ENCODE assay signal across 7 mouse cellular contexts in the genomic region with DNA sequence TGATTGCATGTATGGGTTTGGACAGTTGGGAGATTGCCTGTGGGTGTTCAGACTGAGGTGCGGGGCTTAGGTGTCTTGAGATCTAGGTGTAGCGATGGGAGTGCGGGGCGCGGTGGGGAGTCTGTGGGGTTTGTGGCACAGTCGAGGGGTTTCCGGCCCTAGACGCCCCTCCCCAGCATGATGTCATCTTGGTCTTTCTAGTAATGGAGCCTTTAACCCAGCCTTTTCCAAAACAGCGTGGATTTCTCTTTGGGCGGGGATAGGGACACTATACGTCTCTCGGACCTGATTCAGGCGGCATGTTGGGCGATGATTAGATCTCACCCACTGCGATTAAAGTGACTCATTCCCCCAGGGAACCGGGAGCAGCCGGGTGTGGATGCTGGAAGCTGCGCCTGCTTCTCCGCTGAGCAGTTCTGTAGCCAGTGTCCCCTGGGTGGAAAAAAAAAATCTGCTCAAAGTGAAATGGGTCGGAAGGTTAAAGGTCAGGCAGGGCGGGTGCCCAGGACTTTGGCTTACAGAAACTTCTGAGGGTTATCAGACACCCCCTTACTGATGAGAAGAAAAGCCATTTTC. TPM values are rescaled to one million over a fixed set of nuclear protein-coding genes. Genes with fewer than 3 reads are reported as not detected.
DNase-seq lines count a peak whose midpoint lies in the region; ATAC-seq and TF ChIP-seq lines count a peak whose summit lies in the region.

No protein-coding gene starts in this region.

- no peak for TF ChIP-seq CTCF in left cerebral cortex, adult 2 months (IDR thresholded peaks at IDR 0.05)
- TF ChIP-seq CTCF in small intestine, adult 2 months (IDR thresholded peaks at IDR 0.05; ENCODE audit: extremely low read depth, insufficient read length, insufficient replicate concordance, low read depth, low read length) = no peak

- intact Hi-C loops in left cerebral cortex, adult 2 months (cut with DNase I) = no loop called here

- peaks cover 56% of the 10 kb centered on the region for H3K79me2 ChIP-seq in macrophage (ENCODE audit: inconsistent target)

- no peaks in the 10 kb centered on the region for H3K27me3 ChIP-seq in hindbrain, embryonic 14.5 days (ENCODE audit: control insufficient read depth, insufficient read depth, low read length)
- no peaks in the 10 kb centered on the region for H3K27me3 ChIP-seq in small intestine, adult 2 months (ENCODE audit: control insufficient read depth, insufficient read depth, low read length)

- peak; percentile 41 for ATAC-seq in activated CD4-positive, CD25-positive, alpha-beta regulatory T cell, adult 4 months
- peak; percentile 38 for ATAC-seq in hindbrain, embryonic 14.5 days (ENCODE audit: low FRiP score)

- no peak for TF ChIP-seq POLR2A in small intestine, adult 2 months (IDR thresholded peaks at IDR 0.05; ENCODE audit: low read depth, low read length)

- peak overlapping the region; percentile 88 for H3K9ac ChIP-seq in hindbrain, embryonic 14.5 days

- H3K9me3 ChIP-seq in hindbrain, embryonic 14.5 days (ENCODE audit: control insufficient read depth, low read length) = no peaks in the 10 kb centered on the region

- DNase-seq in cerebellum, postnatal 10 days = peak; percentile 69 to 75
- peak; percentile 37 to 56 for DNase-seq in frontal cortex, postnatal 36 days (ENCODE audit: low spot score in 2 of 2)
- peak; percentile 68 for DNase-seq in hindbrain, embryonic 14.5 days (ENCODE audit: low spot score)
- peak; percentile 52 to 55 for DNase-seq in left cerebral cortex, adult 2 months (ENCODE audit: extremely low spot score in 1 of 2, low spot score in 2 of 2)

- peaks cover 23% of the 10 kb centered on the region for H3K4me1 ChIP-seq in hindbrain, embryonic 14.5 days (replicated peaks; ENCODE audit: control insufficient read depth, insufficient read depth, low read length)
- H3K4me1 ChIP-seq in small intestine, adult 2 months (ENCODE audit: control insufficient read depth, insufficient read depth, insufficient read length, low read length) = peaks cover 10% of the 10 kb centered on the region; the same call in 1 of the 2 replicates

- H3K36me3 ChIP-seq in hindbrain, embryonic 14.5 days (replicated peaks; ENCODE audit: control insufficient read depth, insufficient read depth) = peaks cover 4% of the 10 kb centered on the region; the same call in 1 of the 2 replicates
- H3K36me3 ChIP-seq in macrophage (ENCODE audit: inconsistent target) = peaks cover 6% of the 10 kb centered on the region; the same call in 1 of the 2 replicates
- H3K36me3 ChIP-seq in small intestine, adult 2 months (ENCODE audit: control insufficient read depth, insufficient read depth, low read length) = no peaks in the 10 kb centered on the region; the same call in 1 of the 2 replicates

- 2% methylated on average over 21 of the region's 21 CpGs for WGBS in hindbrain, embryonic 14.5 days
- 16% methylated on average over 21 of the region's 21 CpGs for WGBS in macrophage (ENCODE audit: missing documents)
- WGBS in small intestine, adult 2 months = 2% methylated on average over 21 of the region's 21 CpGs

- H3K27ac ChIP-seq in hindbrain, embryonic 14.5 days = peak overlapping the region; percentile 84
- H3K27ac ChIP-seq in left cerebral cortex, adult 2 months = peak overlapping the region; percentile 91
- H3K27ac ChIP-seq in macrophage = peak overlapping the region; percentile 60
- peak overlapping the region; percentile 73 for H3K27ac ChIP-seq in small intestine, adult 2 months (ENCODE audit: insufficient read depth, low read depth, low read length)

- peak overlapping the region; percentile 74 for H3K4me2 ChIP-seq in hindbrain, embryonic 14.5 days (replicated peaks)

- peak overlapping the region; percentile 75 for H3K4me3 ChIP-seq in hindbrain, embryonic 14.5 days (replicated peaks; ENCODE audit: low read length)
- H3K4me3 ChIP-seq in left cerebral cortex, adult 2 months = peak overlapping the region; percentile 96
- H3K4me3 ChIP-seq in macrophage (ENCODE audit: inconsistent target) = peak overlapping the region; percentile 92
- H3K4me3 ChIP-seq in small intestine, adult 2 months (ENCODE audit: low read depth, low read length) = peak overlapping the region; percentile 82

RNA-seq across cellular contexts. Expression of gene Ap2a2, which starts 1.0 kb away (rescaled TPM):
- polyA plus RNA-seq in activated CD4-positive, CD25-positive, alpha-beta regulatory T cell, adult 4 months (2017; shearing (Covaris generic)) = 10 to 100 TPM; 13.4 to 15.5 TPM
- polyA plus RNA-seq in hindbrain, embryonic 14.5 days (2014; fragmentation: Nextera tagmentation; extraction: Ambion mirVana) = 104 TPM in 2 replicates
- 100 to 1,000 TPM; 191 to 201 TPM for total RNA-seq in left cerebral cortex, adult 2 months (2021)
- total RNA-seq in macrophage (2018; cell fraction: chromatin; rRNA removed) = 100 to 1,000 TPM in 14 of 26 experiments, 10 to 100 TPM in 12; 26.9 to 211 (median 111) TPM
- total RNA-seq in macrophage (2018; cell fraction: cytosol; rRNA removed) = 100 to 1,000 TPM in 15 of 26 experiments, 10 to 100 TPM in 11; 67.4 to 191 (median 114) TPM
- total RNA-seq in macrophage (2018; cell fraction: nucleus; rRNA removed) = 100 to 1,000 TPM in 9 of 26 experiments, 10 to 100 TPM in 17; 45.9 to 181 (median 92.4) TPM
- 86.4 to 118 TPM (median 89.9 TPM) in 3 replicates for polyA plus RNA-seq in macrophage (2018)
- polyA plus RNA-seq in small intestine, adult 2 months (2012; rRNA removed) = 49.6 and 109 TPM in 2 replicates

RNA-seq across cellular contexts. Expression of gene Chid1, which starts 23.3 kb away (rescaled TPM):
- 10 to 100 TPM; 14.2 to 14.4 TPM for polyA plus RNA-seq in activated CD4-positive, CD25-positive, alpha-beta regulatory T cell, adult 4 months (2017; shearing (Covaris generic))
- 45.5 and 47.8 TPM in 2 replicates for polyA plus RNA-seq in hindbrain, embryonic 14.5 days (2014; fragmentation: Nextera tagmentation; extraction: Ambion mirVana)
- 10 to 100 TPM; 59.2 to 72.0 TPM for total RNA-seq in left cerebral cortex, adult 2 months (2021)
- 10 to 100 TPM in 25 of 26 experiments, 1 to 10 TPM in 1; 9.9 to 68.1 (median 29.1) TPM for total RNA-seq in macrophage (2018; cell fraction: chromatin; rRNA removed)
- total RNA-seq in macrophage (2018; cell fraction: cytosol; rRNA removed) = 10 to 100 TPM; 15.2 to 29.7 (median 24.6) TPM
- total RNA-seq in macrophage (2018; cell fraction: nucleus; rRNA removed) = 10 to 100 TPM; 10.8 to 46.0 (median 24.5) TPM
- 23.1 to 31.1 TPM (median 25.0 TPM) in 3 replicates for polyA plus RNA-seq in macrophage (2018)
- 21.5 and 30.7 TPM in 2 replicates for polyA plus RNA-seq in small intestine, adult 2 months (2012; rRNA removed)

Comparison
In these comparisons a context has a peak if more than half of its experiments do, and no peak if none do; other contexts are left out.
1. Peak in every context shown above with its lines: DNase-seq, ATAC-seq, H3K4me3 ChIP-seq and H3K27ac ChIP-seq.